In the genomic region with DNA sequence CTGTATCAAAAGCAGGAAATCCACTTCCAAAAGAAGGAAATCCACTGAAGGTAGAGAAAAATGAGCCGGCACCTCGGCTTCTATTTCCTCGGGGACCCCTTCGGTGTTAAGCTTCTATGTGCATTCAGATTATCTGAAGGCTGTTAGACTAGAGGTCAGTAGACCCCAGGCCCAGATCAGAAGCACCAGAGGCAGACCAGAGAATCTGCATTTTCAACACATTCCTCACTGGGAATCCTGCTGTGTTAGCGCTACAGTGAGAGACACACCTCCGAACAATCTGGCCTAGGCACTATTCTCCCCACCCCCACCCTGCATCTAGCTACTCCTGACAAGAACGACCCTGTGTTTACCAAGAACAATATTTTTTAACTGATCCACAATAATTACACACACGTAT, we compare ENCODE assay signal across 21 mouse cellular contexts. TPM values are rescaled to one million over a fixed set of nuclear protein-coding genes. Genes with fewer than 3 reads are reported as not detected.
A peak's percentile ranks its signal among the peaks of the same experiment; 100 is the strongest.
DNase-seq lines count a peak whose midpoint lies in the region; ATAC-seq and TF ChIP-seq lines count a peak whose summit lies in the region.
"Had no signal": no experiment of that assay in that cellular context is flagged by ENCODE, and none has a peak within 500 bp of the region (broad histone marks: within the 10 kb centered on the region; RNA-seq: fewer than 3 reads in every experiment).

No protein-coding gene starts in this region.

- no peaks in the 10 kb centered on the region for H3K36me3 ChIP-seq in testis, adult 2 months (ENCODE audit: control insufficient read depth, insufficient read depth, low read length)
- H3K36me3 ChIP-seq: embryonic facial prominence, embryonic 10.5 days; embryonic facial prominence, embryonic 12.5 days; forebrain, embryonic 15.5 days; G1E had no signal

- TF ChIP-seq CTCF in testis, adult 2 months (IDR thresholded peaks at IDR 0.05; ENCODE audit: control insufficient read depth, insufficient read depth, insufficient replicate concordance, low read depth, low read length) = no peak

- no peak for TF ChIP-seq POLR2A in testis, adult 2 months (IDR thresholded peaks at IDR 0.05; ENCODE audit: control insufficient read depth, low read depth, low read length)

- no peaks in the 10 kb centered on the region for H3K27me3 ChIP-seq in testis, adult 2 months (ENCODE audit: control insufficient read depth, insufficient read depth, low read length)
- H3K27me3 ChIP-seq: embryonic facial prominence, embryonic 12.5 days; forebrain, embryonic 13.5 days; forebrain, embryonic 15.5 days had no signal

- H3K27ac ChIP-seq in testis, adult 2 months (ENCODE audit: control insufficient read depth, insufficient read depth, low read depth, low read length) = no peak overlapping the region
- H3K27ac ChIP-seq: embryonic facial prominence, embryonic 10.5 days; embryonic facial prominence, embryonic 12.5 days; forebrain, embryonic 13.5 days; forebrain, embryonic 15.5 days had no signal

- H3K4me1 ChIP-seq in testis, adult 2 months (ENCODE audit: control insufficient read depth, insufficient read depth, low read length) = peaks cover 7% of the 10 kb centered on the region

- ATAC-seq in megakaryocyte, adult 5-6 weeks (ENCODE audit: poor library complexity, severe bottlenecking) = no peak
- ATAC-seq: activated CD4-positive, CD25-positive, alpha-beta regulatory T cell, adult 4 months; forebrain, embryonic 13.5 days; forebrain, embryonic 15.5 days; forebrain, postnatal 0 days; Patski had no signal

- peak overlapping the region; percentile 49 for H3K4me3 ChIP-seq in testis, adult 2 months (ENCODE audit: control insufficient read depth, low read depth, low read length)
- H3K4me3 ChIP-seq: embryonic facial prominence, embryonic 10.5 days; embryonic facial prominence, embryonic 12.5 days; forebrain, embryonic 13.5 days; forebrain, embryonic 15.5 days had no signal

- DNase-seq in testis, postnatal 10 days (ENCODE audit: low spot score) = no peak
- peak; percentile 61 for DNase-seq in R1 (ENCODE audit: low read depth, low spot score)
- no peak for DNase-seq in retina, postnatal 1 day
- DNase-seq: adrenal gland, adult 8-10 months; adrenal gland, postnatal 14 days; adrenal gland, postnatal 36 days; cerebellum, adult 11-12 months; cerebellum, adult 2 months; cerebellum, adult 9-10 months; cerebellum, postnatal 10 days; cerebellum, postnatal 25 days; forebrain, postnatal 0 days had no signal

RNA-seq across cellular contexts. Expression of a gene that starts 0.6 kb away (rescaled TPM):
- polyA plus RNA-seq in testis, adult 2 months (2012; rRNA removed) = 2.8 and 2.9 TPM in 2 replicates
- not detected in 2 replicates for total RNA-seq in megakaryocyte, adult 5-6 weeks (2015)
- total RNA-seq in megakaryocyte, adult 5-6 weeks (2017) = not detected in 2 replicates
- polyA plus RNA-seq: activated CD4-positive, CD25-positive, alpha-beta regulatory T cell, adult 4 months; G1E; Patski had no signal
